Mouse (Mus musculus) right cerebral cortex, postnatal 4 days (tissue): ENCODE measurements around the gene Ccdc105.

Source experiments
- DNase-seq: peaks from one replicate; pipeline ENCODE4 v3.0.0-alpha.2; 2022

The Ccdc105 gene

GRCm38 (mm10) chr10:78752452-78753191 is at the start of gene Ccdc105:
Ccdc105 (minus strand) TSS chr10:78753065.
- peak; percentile 83 for DNase-seq

DNA sequence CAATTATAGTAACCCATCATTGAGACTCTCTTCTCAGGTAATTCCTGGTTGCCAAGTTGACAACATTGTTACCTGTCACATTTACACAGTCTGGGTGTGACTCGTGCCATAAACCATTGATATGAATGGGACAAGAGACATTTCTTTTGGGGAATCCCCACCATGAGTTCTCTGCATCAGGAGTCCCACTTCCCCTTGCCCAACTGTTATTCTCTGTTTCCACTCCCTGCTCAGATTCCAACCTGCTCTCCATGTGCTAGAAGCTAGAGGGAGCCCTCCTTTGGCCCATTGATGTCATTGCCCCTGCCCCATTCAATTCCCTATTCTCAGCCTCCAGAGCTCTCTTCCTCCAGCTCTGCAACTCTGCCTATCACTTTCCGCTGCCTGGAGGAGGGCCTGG is 48.6 kb upstream of the Ccdc105 start:
- DNase-seq, result no peak

GRCm38 (mm10) chr10:78790561-78790960 is 37.7 kb upstream of the Ccdc105 start:
- no peak for DNase-seq

DNA sequence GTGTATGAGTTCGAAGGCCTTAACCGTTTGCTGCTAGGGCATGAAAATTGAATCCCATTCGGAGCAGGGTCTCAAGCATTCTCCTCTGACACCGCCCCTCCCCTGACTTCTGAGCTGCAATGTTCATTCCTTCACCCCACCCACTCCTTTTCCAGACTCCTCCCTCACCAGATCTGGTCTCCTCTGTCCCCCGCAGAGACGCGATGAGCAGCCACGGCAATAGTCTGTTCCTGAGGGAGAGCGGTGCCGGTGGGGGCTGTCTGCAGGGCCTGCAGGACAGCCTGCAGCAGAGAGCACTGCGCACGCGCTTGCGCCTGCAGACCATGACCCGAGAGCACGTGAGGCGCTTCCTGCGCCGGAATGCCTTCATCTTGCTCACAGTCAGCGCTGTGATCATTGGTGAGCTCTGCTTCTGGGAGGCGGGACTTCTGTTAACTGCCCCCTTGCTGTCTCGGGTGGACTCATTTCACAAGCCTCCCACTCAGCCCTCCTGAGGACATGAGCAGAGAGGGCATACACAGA is 34.8 kb upstream of the Ccdc105 start:
- peak; percentile 75 for DNase-seq

DNA sequence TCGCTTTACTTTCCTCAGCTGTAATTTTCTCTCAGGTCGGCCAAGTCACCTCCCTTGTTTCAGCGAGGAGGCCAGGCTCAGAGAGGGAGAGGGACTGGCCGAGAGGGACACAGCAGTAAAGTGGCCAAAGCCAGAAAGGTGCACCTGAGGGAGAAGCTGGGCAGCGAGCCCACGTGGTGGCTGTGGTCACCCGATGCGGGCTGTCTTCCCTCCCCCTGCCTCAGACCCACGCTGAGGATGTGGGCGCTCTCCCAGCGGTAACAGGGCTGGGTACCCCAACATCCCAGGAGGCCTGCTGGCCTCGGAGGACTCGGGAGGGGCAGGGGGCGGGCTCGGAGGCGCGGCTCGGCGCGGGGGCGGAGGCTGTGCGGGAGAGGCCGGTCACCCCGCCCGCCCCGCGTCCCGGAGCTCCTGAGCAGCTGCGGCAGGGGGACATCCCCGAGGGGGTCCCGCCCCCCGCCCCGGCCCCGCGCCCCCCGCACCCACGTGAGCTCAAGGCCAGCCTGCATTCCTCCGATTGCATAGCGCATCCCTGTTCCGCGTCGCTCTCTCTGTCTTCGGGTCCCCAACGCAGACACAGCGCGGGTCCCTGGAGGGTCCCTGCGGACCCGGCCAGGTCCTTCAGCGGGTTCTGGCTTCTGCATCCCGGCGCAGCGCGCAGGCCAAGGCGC is 27.3 kb upstream of the Ccdc105 start, which contains the start of gene Slc1a6:
Gene Slc1a6 (plus strand): TSS at position 516 of the 671 bp plus-strand sequence.
- DNase-seq, result peak; percentile 56

DNA sequence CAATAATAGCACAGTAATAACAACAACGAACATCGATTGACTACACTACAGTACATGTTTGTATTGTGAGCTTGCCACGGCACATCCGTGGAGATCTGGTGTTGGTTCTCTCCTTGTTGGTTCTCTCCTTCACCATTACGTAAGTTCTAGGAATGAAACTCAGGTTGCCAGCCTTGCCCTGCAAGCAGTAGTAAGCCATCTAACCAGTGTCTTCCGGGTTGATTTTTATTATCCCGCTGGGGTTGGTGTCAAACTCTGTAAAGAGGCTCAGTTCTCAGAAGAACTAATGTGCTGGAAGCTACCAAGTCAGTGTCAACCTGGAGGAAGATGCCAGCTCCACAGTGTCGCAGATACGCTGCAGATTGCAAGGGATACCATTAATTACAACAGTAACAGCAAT is 26.7 kb upstream of the Ccdc105 start:
- no peak for DNase-seq

GRCm38 (mm10) chr10:78775830-78776229 is 23.0 kb upstream of the Ccdc105 start:
- no peak for DNase-seq

GRCm38 (mm10) chr10:78765570-78765969 is 12.7 kb upstream of the Ccdc105 start:
- no peak for DNase-seq

GRCm38 (mm10) chr10:78756021-78756420 is 3.2 kb upstream of the Ccdc105 start:
- peak; percentile 86 for DNase-seq

DNA sequence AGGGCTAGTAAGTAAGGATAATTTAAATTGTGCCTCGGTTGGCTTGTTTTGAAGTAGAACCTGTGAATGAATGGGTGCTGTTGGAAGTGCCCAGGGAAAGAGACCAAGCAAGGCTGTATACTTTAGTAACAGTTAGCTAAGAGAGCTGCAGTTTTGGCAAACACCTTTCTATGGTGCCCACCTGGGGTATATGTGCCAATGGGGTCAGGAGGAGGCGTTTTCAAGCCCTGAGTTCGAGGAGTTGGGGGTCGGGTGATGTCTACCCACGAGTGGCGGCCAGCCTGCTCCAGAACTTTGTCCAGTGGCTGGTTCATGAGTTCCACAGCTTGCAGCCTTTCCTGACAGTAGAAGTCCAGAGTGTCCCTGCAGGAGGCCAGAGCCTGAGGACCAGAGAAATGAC is 3.9 kb downstream of the Ccdc105 start:
- no peak for DNase-seq

DNA sequence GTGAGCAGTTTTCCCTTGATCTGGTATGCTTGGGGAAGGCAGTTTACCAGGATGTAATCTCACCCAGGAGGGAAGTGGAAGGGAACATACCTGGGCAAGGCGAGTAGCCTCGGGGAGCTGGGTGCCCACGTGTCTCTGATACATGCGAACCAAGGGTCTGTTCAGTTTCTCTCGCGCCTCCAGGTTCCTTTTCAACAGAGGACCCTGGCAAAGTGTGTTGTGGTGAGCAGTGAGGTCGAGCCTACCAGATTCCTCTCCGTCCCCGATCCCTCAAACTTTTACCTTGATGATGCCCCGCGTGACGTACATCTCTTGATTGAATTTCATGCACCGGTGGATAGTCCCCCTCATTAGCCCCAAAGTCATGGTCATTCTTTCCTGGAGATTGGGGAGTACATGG is 4.7 kb downstream of the Ccdc105 start:
- DNase-seq, result no peak

DNA sequence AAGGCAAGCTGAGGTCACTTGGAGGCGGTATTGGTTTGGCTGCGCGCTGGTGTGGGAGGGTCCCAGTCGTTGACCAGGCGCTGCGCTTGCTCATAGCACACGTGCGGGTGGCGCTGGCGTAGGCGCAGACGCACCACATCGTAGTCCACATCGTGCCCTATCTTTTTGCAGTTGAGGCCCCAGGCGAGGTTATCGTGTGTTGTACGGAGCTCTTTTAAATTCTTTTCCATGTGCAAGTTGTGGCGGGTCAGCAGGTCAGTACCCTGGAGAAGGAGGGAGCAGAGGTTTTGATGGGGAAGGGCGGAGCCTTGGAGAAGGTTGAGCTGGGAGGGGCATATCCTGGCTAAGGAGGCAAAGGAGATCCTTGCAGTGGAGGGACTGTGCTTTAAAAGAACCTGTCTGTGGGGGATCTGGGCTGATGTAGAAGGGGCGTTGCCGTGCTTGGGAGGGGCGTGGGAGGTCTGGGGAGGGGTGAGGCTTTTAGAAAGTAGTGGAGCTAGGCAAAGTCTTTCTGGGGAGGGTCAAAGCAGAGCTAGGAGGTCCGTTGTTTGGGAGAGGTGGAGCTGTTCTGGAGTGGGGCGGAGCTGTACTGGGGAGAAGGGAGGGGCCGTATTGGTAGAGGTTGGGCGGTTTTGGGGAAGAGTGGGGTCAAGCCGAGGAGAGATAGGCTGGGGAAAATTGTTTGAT is 5.7 kb downstream of the Ccdc105 start:
- DNase-seq, result peak; percentile 43

GRCm38 (mm10) chr10:78745453-78746232 is 7.2 kb downstream of the Ccdc105 start:
- no peak for DNase-seq

- DNase-seq, result no peak
Measured at GRCm38 (mm10) chr10:78743721-78744120, 9.1 kb downstream of the Ccdc105 start.

GRCm38 (mm10) chr10:78739821-78740220 is 13.0 kb downstream of the Ccdc105 start:
- no peak for DNase-seq

GRCm38 (mm10) chr10:78727876-78728275 is 25.0 kb downstream of the Ccdc105 start:
- DNase-seq, result no peak

GRCm38 (mm10) chr10:78727035-78727434 is 25.8 kb downstream of the Ccdc105 start:
- no peak for DNase-seq

GRCm38 (mm10) chr10:78723416-78723815 is 29.4 kb downstream of the Ccdc105 start:
- DNase-seq, result no peak

DNA sequence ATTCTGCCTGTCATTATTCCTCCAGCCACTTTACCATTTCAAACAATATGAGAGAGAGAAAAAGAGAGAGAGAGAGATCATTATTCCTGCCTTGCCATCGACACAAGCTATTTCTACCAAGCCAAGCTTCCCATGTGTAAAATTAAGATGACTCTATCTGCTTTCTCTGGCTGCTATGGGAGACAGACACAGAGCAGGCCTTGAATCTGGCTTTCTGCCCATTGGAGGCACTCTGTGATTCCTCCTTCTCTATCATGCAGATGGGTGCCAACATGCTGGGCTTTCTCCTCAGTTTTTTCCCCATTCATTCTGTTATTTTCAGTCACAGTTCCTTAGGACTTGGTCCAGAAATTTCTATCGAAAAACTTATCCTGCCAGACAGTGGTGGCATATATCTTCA is 30.2 kb downstream of the Ccdc105 start:
- peak; percentile 54 for DNase-seq

GRCm38 (mm10) chr10:78722036-78722435 is 30.8 kb downstream of the Ccdc105 start:
- DNase-seq, result no peak

DNA sequence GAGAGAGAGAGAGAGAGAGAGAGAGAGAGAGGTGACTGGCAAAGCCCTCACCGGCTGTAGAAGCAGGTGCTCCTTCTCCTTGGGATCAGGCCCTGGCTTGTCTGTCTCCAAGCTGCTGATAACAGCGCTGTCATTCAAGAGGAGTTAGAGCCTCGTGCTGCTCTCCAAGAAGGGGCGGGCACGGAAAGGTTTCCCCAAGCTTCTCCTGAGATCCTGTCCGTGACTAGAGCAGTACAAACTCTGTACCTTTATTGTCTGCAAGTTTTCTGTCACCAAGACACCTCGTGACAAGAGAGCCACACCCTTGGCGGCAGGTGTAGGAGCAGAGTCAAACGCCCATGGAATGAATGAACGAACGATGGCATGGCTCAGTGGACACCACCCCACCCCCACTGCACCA is 34.8 kb downstream of the Ccdc105 start, which contains the start of gene Casp14:
Gene Casp14 (minus strand): TSS at position 239 of the 400 bp plus-strand sequence.
- DNase-seq, result no peak

DNA sequence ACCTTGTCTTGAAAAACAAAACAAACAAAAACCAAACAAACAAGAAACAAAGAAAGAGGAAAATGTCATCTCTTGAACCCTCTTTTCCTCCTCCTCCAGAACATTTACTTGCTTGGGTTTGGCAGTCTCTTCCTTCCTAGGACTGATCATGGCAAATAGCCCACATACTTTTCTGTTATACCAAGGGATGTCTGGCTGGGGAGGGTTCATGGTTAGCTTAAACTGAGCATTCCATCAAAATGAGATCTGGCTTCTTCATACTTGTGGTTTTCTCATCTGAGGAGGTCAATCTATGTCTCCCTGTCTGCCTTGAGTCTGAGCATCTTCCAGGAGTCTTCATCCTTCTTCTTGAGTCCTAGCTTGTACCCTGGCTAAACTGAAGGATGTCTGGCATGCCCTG is 36.6 kb downstream of the Ccdc105 start:
- no peak for DNase-seq

DNA sequence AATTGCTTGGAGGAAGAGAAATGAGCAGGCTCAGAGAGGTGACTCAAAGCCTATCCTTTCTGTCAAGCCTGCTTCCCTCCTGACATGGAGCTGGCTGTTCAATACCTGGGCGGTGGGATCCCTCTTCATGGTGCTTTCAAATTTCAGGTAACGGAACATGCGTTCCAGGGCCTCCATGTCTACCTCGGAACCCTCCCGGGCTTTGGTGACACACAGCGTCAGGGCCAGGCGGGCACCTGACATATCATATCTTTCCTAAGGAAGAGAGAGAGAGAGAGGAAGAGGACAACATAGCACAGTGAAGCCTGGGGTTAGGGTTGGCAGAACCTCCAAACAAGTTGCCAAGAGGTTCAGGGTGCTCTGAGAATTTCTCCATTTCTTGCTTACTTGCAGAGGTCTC is 37.7 kb downstream of the Ccdc105 start:
- DNase-seq, result no peak
